Mouse (Mus musculus) adrenal gland, postnatal 14 days (tissue): Measurements from ENCODE around the gene Klrg1. TPM values are rescaled to one million over a fixed set of nuclear protein-coding genes. Genes with fewer than 3 reads are reported as not detected.

Experiments
- DNase-seq: peaks from one replicate; pipeline ENCODE4 v3.0.0; 2021; ENCODE audit warnings: mixed read lengths
- long read RNA-seq, 2 experiments: library from polyadenylated mRNA; stranded (forward); transcript quantifications; one replicate each; pipeline ENCODE4 v2.0.0; 2021
- total RNA-seq: library from RNA; stranded (reverse); gene quantifications from 2 replicates; pipeline ENCODE4 v1.2.3, GENCODE M21; 2021

The Klrg1 gene
- not detected in 2 replicates for total RNA-seq
- long read RNA-seq, experiment 1: 0 reads
- long read RNA-seq, experiment 2, partial matches to known transcripts: 0 of 1 reads
- long read RNA-seq, experiment 2, other reads (novel, unspliced or antisense): 1 of 1 reads

DNA sequence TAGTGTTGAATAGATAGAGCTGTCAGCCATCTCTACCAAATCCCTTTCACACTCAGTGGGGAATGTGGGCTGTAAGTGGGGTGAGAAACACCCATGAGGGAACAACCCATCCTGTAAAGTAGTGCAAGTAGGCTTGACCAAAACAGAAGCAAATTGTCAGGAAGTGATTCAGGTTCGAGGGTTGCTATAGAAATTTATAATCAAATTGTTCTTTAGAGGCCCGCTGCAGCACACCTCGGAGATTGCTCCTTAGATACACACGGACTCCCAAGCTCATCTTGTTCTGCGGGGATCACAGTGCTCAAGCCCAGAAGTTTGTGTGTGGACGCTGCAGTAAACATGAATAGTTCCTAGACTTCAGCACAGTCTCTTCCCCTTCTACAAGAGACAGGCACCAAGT lies at the start of gene Klrg1:
Gene Klrg1, minus strand, starts transcription at position 101 of the 400 bp plus-strand sequence.
- no peak for DNase-seq

DNA sequence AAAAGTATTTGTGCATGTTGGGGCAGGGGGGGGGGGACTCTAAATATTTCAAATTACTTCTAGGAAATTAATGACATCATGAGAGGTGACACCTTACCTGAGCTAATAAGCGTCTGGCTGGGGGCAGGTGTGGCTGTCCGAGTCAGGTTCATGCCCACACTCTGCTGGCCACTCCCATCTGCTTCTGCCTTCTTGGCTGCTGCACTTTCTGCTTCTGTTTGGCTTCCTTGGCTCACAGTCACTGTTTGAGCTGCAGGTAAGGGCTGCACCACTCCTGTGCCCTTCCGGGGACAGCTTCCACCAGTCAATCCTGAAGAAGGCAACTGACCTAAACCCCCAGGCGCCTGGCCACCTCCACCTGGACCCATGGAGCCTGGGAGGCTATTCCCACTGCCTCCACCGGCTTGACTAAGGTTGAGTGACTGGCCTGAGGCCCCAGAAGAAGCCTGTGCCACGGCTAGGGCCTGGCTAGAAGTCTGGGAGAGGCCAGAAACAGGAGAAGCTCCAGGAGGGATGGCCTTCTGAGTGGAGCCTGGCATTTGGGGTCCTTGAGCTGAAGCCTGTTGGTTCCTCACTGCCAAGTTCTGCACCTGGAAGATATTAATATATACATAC lies 42.8 kb upstream of the Klrg1 start:
- no peak for DNase-seq

DNA sequence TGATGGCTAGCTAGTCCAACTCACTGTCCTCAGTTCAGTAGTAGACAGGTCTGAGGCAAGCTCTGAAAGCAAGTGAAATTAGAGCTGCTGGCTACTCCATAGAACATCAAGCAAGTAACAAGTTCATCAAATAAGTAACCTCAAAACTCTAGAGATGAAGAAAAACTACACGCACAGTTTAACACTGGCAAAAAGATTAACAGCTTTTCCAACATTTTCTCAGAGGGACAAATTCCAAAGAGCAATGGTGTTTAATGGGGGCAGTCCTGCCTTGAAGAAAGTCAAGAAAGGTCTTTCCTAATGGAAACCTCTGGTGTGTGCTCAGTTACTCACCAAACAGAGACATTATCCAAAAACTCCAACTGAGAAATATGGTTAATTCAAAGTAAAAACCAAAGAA lies 36.0 kb upstream of the Klrg1 start:
- DNase-seq: no peak

DNA sequence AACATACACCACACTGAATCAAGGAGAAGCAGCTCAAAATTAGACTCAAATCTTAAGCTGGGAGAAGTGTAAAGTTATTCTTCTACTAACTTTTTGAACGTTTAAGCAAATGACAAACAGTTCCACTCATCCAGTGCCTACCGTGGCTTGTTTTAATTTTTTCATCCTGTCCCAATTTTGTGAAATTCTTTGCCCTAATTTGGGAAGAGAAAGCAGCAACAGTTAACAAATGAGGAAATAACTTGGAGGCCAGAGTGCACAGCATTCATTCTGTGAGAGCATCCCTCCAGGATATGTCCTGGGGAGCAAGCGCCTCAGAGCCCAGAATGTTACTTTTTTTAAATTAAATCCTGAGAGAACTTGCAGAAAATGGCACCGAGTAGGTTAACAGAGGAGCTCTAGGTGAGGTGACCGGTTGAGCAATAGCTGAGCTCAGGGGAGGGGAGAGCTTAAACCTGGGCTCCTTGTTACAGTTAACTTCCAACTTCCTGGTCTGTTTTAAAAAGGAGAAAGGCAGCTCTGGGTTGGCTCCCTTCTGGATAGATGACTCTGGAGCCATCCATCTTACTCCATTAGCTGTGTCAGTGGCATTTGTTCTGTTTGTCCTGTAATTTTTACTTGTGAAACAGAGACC lies 27.6 kb upstream of the Klrg1 start:
- DNase-seq: no peak

DNA sequence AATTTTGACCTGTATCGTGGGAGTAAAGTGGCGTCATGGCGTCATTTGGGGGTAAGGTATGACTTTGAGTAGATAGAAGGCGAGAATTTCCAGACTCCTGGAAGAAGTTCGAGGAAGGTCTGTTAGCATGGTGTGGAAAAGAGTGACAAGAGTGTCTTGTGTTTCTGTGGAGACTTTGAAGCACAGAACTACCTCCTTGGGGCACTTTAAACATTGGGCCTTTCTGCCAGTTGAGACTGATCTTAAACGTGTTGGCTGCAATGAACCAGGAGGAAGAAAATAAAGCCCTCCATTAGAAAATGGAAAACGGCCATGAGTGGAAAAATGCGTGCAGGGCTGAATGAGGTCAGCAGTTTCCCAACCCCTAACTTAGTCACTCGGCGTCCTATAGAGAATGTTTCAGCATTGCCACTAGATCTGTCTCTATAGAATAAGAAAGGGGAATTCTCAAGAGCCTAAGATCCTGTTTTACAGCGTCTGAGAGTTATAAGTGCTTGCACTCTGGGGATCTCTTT lies 26.8 kb upstream of the Klrg1 start:
- no peak for DNase-seq

DNA sequence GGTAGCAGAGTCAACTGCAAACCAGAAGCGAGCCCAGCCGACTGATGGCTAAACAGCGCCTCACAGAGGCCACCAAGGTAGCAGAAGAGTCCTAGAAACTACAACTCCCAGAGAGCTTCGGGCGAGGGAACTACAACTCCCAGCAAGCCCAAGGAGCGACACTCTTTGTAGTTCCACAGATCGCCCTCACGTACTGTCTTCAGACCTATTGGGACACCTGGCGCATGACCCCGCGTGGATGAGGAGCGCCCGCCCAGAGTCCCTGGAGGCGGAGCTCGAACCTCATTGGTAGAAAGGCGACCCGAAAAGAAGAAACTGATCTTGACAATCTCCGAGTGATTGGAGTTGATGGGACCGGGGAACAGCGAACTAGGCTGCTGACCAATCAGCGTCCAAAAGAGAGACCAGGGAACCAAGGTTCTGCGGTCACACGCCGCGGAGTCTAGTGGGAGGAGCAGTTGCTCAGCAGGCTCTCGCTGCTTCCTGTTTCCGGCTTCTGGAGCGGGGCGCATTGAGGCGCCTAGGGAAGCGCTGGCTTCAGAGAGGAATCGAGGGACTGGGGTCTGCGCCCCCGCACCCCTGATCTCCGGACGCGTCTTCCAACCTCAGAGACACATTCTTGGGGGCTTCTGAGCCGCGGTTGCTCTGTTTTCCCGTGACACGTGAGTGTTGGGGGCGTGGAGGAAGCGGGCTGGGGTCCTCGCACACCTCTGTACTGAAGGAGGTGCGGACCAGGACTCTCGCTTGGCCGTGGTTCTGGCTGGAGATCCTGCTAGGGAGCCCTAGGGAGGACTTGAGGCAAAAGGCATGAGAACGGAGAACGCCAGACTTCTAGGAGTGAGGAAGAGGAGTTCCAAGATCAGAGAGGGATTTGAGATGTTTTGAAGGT lies 26.1 kb upstream of the Klrg1 start, which contains the start of gene M6pr:
Gene M6pr, plus strand, starts transcription at position 216 of the 889 bp plus-strand sequence.
- peak; percentile 96 for DNase-seq

DNA sequence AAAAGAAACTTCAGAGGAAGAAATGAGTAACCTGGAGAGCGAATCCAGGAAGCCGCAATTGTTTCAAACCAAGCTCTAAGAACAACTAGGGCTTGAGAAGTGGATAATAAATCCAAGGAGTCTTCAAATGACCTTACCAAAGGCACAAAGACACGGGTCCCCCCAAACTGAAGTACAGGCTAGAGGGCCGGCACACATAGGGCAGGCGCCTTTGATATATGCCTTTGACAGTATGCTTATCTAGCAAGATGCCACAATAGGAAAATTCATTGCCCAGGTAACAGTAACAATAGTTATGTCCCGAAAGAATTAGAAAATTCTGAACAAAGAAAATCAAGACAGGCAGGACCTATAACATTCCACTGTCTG lies 25.4 kb upstream of the Klrg1 start:
- no peak for DNase-seq

DNA sequence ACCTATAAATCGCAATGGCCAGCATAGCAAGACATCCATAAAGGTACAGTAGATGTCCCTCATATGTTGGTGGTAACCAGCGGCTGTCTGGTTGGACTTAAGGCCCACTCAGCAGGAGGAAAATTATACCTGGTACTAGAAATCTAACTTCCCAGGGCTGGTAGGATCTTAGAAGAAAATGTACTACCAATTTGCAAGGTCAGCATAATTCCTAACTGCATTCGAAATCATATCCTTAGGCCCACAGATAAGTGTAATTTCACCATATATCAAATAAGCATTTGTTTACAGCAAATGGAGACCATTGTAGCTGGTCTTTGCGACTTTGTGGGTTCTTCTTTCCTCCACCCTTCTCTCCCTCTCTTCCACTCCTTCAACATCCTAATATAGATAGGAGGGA lies 24.0 kb upstream of the Klrg1 start:
- DNase-seq: no peak

DNA sequence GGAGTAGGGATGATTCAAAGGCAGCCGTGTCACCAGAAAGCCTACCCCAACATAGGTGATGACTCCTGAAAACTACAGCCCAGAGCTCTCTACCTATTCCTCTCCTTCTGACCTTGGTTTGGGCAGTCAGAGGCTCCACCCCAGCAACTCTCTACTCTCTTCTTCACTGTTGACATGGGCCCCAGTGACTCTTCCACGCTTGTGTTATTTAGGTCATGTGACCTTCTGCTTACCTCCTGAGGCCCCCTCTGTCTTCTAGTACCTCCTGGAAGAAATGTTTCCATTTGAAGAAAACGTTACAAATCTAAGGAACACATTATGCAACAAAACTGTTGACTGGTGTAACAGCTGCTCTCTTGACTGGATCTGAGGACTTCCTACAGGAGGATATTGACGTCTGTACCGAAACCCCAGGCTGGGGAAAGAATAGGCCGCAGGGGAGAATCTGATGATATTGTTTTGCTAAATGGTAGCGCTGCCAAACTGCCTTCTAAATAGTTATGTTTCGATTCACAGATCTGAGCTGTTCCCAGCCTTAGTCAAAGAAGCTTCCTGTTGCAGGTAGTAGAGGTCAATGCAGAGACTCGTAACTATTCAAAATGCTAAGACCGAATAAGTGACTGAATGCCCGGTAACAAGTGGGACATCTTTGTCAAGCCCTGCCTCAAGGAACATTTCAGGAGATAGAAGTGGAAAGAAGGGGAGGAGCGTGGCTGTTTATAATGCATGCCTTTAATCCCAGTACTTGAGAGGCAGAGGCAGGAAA lies 22.3 kb upstream of the Klrg1 start:
- no peak for DNase-seq

DNA sequence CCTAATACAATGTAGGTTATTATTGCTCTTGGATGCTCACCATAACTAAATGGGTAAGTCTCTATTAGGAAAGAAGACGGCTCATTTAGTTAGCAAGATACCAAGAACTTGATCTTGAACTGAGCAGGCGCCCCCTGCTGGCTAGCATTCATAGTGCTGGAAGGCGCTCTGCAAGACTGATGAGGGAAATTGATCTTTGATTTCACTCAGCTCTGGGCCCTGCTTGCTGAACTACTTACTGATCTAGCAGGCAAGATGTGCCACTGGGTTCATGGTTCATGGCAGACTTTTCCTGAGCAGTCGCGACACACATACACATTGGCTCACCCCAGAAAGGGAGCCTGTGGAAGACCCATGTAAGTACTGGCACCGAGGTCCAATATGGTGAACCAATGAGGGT lies 21.7 kb upstream of the Klrg1 start:
- peak; percentile 87 for DNase-seq

DNA sequence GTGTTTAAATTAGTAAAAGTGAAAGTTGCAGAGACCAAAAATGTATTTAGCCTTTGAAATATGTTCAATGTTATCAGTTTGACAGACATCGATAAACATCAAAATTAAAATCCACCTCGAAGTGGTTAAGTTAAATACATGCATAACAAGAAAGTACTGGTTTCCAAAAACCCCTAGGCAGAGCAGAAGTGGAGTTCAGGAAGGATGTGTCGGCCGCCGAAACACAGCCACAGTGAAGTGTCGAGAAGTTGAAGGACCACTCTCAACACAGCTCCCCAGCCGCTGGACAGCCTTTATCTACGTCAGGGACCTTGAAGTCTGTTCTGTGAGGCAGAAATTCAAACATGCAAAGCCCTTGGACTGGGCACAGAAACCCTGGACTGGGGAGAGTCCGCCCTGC lies 20.8 kb upstream of the Klrg1 start:
- DNase-seq: peak; percentile 36

DNA sequence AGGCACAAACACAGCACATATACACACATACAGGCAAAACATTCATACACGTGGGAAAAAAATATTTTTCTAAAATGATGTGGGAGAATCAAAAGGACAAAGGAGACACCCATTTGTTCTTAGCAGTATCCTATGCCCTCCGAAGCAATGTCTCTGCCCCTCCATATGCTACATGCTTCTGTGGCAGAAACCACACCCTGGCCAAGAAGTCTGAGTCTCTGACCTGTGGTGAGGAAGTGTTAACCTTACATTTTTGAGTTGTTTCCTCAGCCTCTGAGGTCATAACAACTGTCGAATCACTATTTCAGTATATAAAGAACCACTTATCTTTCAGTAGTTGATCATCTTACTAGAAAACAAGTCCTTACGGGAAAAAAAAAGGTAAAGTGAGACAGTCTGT lies 20.0 kb upstream of the Klrg1 start:
- DNase-seq: no peak

DNA sequence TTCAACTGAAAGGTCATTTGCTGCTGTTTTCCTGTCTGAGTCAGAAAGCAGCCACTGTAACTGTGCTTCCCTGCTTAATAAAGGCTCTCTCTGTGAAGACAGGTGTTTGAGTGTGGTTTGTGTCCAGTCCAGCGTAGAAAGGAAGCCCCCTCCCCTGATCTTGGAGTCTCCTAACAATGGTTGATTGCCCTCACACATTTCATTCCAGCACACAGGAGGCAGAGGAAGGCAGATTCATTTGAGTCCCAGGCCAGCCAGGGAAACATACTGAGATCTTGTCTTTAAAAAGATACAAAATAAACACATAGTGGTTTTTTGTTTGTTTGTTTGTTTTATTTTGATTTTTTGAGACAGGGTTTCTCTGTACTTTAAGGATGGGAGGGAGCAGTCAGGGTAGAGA lies 19.4 kb upstream of the Klrg1 start:
- DNase-seq: no peak

DNA sequence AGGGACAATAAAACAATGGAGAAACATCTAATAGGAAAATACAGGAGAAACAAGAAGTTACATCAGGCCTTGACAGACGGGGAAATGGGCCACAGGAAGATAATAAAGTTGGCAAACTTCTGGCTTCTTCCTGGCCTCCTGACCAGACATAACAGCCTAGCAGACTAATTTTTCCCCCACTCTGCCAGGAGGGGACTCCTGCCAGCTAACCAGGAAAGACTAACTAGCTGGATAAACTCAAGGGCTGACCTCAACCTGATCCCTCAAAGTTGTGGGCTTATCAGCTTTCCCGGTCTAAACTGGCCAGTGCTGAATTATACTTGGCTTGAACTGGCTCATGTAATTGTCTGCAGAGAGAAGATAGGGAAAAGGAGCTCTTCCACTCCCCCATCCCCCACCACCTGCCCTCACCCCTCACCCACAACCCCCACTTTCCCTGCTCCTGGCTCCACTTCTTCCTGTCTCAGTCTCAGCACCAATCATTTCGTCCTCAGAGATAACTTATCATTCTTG lies 17.0 kb upstream of the Klrg1 start:
- no peak for DNase-seq

DNA sequence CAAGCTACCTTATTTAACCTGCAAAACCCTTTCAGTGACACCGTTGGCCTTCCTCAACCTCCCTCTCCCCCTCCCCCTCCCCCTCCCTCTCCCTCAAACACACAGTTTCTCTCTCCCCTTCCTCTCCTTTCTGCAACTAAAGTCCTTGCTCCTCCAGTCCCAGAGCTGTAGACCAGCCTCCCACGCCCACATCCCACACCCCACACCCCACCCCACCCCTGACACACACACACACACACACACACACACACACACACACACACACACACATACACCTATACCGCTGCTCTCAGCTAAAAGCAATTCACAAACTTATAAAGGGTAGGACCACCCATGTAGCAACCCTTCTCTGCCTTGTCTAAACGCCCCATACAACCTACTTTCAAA lies 15.5 kb upstream of the Klrg1 start:
- DNase-seq: no peak

DNA sequence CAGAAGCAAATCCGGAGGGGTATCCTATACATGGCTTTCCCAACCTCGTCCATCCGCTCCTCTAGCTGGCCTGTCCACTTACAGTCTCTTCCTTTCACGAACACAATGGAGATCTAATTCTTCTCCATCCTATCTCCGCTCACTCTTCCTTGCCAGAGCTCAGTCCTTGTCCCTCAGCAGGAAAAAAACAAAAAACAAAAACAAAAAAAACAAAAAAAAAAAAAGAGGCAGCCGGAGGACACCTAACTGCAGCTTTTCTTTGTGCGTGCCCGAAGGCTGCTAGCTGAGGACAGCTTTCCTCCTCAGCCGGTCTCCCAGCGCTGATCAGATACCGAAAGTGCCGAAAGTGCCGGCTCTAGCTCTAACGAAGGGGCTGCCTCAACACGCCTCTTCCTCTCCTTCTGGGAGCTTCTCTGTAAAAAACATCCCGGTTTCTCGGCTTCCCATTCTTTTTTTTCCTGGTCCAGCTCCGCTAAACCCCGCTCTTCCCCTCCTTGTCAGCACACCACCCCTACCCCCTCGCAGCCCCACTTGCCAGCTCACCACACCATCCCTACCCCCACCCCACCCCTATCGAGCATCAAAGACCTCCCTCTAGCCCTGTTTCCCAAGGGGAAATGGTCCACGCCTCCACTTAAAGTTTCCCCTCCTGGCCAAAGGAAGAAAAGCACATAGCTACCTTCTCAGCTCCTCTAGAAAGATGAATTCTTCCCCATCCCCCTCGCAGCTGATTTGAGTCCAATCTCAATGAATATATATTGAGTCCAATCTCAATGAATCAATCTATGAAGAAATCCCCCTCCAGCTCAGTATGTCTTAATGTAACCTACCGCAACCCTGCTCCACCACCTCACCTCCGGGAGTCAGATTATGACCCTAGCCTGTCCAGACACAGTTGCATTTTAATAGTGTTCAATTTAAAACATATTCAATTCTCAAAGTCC lies 14.9 kb upstream of the Klrg1 start:
- DNase-seq: peak; percentile 35

DNA sequence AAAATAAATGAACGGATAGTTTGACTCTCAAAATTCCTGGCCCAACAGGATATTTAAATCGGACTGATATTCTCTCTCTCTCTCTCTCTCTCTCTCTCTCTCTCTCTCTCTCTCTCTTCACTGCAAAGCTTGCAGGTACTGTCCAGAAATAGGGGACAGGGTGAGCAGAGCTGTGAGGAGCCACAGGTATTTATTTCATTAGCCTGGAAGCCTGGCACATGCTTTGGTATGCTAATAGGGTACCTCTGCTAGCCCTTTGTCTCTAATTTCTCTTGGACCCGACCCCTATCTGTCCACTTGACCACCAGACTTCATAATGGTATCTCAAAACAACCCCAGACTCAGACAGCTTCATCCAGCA lies 14.2 kb upstream of the Klrg1 start:
- no peak for DNase-seq

DNA sequence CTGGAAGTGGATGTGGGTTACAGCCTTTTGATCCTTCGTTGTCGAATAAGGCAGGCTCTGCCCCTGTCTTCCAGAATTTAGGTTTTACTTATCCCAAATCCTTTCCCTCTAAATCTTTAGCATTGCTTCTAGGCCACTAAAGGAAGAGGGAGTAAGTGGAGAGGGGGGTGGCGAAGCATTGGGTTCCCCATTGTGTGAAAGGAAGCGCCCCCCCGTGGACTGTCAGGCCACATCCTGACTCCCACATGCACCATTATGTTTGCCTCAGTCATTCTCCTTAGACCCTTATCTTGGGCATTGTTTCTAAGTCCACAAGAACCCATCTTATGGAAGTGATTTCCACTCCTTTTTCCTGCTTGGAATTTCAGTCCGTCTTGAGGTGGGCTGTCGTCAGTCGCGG lies 12.6 kb upstream of the Klrg1 start:
- DNase-seq: no peak

DNA sequence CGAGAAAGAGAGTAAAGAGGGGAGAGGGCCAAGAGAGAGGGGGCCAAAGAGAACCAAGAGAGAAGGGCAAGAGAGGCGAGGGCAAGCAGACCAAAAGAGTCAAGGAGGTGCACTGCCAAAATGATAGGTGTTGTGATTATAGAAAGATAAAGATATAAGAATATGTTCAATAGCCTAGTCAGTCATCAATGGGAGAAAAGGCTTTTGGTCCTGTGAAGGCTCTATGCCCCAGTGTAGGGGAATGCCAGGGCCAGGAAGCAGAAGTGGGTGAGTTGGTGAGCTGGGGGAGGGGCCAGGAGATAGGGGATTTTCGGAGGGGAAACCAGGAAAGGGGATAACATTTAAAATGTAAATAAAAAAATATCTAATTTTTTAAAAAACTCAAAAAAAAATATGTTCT lies 11.6 kb upstream of the Klrg1 start:
- no peak for DNase-seq

DNA sequence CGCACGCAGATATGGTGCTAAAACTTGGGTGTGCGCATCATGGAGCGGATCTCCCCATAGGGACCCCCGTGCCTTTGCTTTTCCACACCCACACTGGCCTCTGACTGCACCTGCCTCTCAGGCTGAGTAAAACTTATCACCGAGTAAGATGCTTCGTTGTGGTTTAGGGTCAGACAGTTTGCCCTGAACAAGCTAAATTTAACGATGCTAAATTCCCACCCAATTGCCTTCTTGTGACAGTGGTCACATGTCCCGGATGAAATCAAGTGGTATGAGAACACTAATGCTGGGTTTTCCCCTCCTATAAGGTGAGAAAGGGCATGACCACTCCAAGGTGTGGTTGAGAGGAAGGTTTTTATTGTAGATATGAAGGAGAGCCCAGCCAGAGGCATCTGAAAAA lies 11.1 kb upstream of the Klrg1 start:
- no peak for DNase-seq

DNA sequence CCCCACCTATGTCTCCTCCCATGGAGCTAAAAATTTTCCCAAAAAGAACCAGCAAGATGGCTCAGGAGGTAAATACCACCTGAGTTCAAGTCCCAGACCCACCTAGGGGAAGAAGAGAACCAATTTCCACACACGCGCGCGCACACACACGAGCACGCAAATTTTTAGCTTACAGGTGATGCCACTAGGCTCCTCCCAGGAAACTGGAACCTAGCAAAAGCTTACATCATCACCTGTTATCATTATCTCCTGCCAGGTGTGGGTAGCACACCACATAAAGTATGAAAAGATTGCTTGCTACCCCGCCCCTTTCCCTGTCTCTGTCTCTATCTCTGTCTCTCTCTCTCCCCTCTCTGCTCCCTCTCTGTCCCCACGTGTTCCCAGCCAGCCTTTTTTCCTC lies 10.4 kb upstream of the Klrg1 start:
- DNase-seq: no peak
